Mouse (Mus musculus): ENCODE measurements around the gene Gm20481.
A peak's percentile ranks its signal among the peaks of the same experiment; 100 is the strongest.
"Not testable (repeated sequence)": the region's sequence is repeated elsewhere in the genome, so short reads cannot be mapped to it uniquely, and the experiment has no call there.

Gm20481 gene

GRCm38 (mm10) chr17:34975581-34976492 is 6.1 kb downstream of the Gm20481 start:
- no peak for DNase-seq

GRCm38 (mm10) chr17:34977000-34977399 is 7.3 kb downstream of the Gm20481 start:
- DNase-seq: no peak

- DNase-seq: no peak
Measured at GRCm38 (mm10) chr17:34978239-34978638, 8.5 kb downstream of the Gm20481 start.

GRCm38 (mm10) chr17:34979631-34980030 is 9.9 kb downstream of the Gm20481 start:
- no peak for DNase-seq

DNA sequence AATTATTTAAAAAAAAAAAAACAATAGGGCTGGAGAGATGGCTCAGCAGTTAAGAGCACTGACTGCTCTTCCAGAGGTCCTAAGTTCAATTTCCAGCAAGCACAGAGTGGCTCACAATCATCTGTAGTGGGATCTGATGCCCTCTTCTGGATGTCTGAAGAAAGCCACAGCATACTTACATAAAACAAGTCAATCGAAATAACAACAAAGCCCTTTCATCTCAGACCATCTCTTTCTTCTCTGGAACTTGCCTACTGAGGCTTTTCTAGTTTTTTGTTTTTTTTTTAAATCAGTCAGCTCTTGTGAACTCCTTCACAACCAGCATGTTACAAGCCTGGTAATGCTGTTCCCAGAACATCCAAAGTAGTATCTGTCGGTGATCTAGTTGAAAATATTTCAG is 10.9 kb downstream of the Gm20481 start:
- peak; percentile 86 for DNase-seq

- DNase-seq: peak; percentile 94
Measured at GRCm38 (mm10) chr17:34981690-34982180, 12.0 kb downstream of the Gm20481 start, which contains the start of gene Lsm2. Lsm2 (plus strand) TSS chr17:34981862.

- DNase-seq: no peak
Measured at GRCm38 (mm10) chr17:34982328-34982727, 12.6 kb downstream of the Gm20481 start.

GRCm38 (mm10) chr17:34984218-34984617 is 14.5 kb downstream of the Gm20481 start:
- peak; percentile 59 for DNase-seq

- DNase-seq: no peak
Measured at GRCm38 (mm10) chr17:34994751-34995150, 25.0 kb downstream of the Gm20481 start.

- DNase-seq: not testable (repeated sequence)
Measured at GRCm38 (mm10) chr17:34995192-34995591, 25.5 kb downstream of the Gm20481 start.

GRCm38 (mm10) chr17:34995927-34996326 is 26.2 kb downstream of the Gm20481 start:
- not testable (repeated sequence) for DNase-seq

DNA sequence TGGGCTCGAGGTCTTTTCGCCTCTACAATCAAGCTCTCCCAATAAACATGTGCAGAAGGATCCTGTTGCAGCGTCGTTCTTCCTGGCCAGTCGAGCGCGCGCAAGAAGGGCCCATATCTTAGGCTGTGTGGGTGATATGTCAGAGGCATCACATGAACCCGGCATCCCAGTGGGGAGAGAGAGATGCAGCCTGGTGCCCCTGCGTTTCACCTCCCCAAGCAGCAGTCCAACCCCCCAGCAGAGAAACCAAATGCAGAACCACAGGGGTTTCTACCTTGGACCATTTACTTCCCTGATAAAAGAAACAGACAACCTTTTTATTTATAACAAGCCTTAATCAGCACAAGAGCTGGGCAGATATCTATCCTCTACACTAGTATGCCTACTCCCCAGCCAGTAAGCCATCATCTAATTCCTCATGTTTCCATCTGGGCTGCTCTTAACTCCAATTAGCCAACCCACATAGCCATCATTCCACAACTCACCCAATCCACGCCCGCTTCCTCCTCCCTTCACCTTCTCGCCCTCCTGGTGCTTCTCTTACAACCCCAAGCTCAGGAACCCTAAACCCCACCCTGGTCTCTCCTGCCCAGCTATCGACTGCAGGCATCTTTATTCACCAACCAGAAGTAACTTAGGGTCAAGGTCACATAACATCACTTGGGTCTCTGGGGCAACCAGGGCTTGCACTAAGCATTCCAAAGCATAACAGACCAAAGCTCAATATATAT is 26.9 kb downstream of the Gm20481 start:
- DNase-seq: no peak

DNA sequence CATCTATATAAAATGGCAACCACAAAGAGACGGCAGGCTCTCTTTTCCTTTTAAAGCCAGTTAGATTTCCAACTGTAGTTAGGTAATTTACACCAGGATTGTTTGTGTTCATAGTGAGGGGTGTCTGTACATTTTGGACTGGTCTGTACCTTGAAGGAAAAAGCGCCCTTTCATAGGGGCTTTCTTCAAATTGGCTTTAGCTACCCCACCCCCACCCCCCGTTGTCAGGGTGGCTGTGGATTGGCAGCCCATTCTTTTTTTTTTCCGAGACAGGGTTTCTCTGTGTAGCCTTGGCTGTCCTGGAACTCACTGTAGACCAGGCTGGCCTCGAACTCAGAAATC is 27.4 kb downstream of the Gm20481 start:
- DNase-seq: no peak

- DNase-seq: no peak
Measured at GRCm38 (mm10) chr17:34998526-34999430, 29.1 kb downstream of the Gm20481 start.

GRCm38 (mm10) chr17:34999871-35000716 is 30.4 kb downstream of the Gm20481 start:
- DNase-seq: not testable (repeated sequence)

DNA sequence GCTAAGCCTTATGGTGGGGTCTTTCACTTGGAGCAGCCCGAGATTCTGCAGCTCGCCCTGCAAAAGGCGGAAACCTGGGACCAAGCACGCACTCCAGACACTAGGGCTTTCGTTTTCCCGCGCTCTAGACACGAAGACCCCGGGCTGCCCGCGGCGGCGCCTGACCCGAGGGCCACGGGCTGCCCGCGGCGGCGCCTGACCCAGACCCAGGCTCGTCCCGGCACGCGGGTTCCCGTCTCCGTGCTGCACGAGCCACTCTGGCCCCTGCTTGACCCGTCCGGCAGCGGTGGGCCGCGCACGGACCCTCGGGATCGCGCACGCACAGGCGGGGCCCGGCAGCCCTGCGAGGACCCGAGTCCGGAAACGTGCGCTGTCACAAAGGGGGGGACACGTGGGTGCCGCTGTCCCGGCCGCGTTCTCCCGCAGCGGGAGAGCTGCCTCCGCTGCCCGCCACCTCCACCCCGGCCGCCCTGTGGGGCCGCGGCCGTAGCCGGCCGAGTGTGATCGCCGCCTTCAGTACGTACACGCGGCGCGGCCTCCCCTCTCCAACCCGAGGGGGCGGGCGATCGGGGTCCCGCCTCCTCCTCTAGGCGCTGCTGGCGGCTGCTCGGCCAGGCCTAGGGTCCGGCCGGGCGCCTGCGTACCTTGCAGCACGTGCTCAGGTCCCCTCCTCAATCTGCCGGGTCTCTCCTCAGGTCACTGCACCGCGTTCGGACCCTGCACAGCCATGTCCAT is 31.2 kb downstream of the Gm20481 start, which contains the start of gene Vars:
TSS of gene Vars (plus strand) at position 271 of the 735 bp plus-strand sequence.
- peak; percentile 86 for DNase-seq

GRCm38 (mm10) chr17:35001452-35002152 is 31.9 kb downstream of the Gm20481 start:
- peak; percentile 24 for DNase-seq

GRCm38 (mm10) chr17:35002153-35002865 is 32.6 kb downstream of the Gm20481 start:
- DNase-seq: no peak
